Mouse (Mus musculus) left cerebral cortex, postnatal 4 days (tissue): ENCODE data around the gene Gm14440. TPM values are rescaled to one million over a fixed set of nuclear protein-coding genes. Genes with fewer than 3 reads are reported as not detected.
"Not testable (repeated sequence)": the region's sequence is repeated elsewhere in the genome, so short reads cannot be mapped to it uniquely, and the experiment has no call there.

Source experiments
- DNase-seq: peaks from one replicate; pipeline ENCODE4 v3.0.0-alpha.2; 2022
- intact Hi-C: fragments of 180-260 bp; cut with DNase I; formaldehyde crosslinking; loops from one replicate; pipeline ENCODE4 v1.15.1; 2025
- total RNA-seq, 2 experiments: library from RNA; stranded (reverse); gene quantifications; 2 replicates each; pipeline ENCODE4 v1.2.3; 2021

Gm14440 gene
- 1 to 10 TPM; 4.1 to 4.4 TPM for total RNA-seq

DNA sequence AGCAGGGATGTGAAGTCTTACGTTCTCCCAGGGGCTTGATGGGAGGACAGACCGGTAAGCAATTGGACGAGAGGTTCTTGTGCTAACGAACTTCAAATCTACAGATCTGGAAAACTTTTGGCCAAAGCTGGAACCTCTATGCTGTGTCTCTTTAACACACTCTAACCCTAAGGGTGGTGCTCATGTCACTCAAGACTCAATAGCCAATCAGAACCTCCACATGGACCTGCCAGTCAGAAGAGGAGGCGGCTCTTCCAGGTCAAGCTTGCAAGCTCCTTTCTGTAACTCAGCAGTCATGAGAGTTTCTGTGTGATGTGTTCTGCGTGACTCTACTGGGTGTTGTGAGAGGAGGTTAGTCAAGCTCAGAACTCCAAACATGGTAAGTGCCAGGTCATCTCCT lies at the start of gene Gm14440:
Gm14440 (plus strand) TSS at position 301 of the 400 bp plus-strand sequence.
- DNase-seq, intact Hi-C loops: not testable (repeated sequence)

Other genes starting within 250 kb of the Gm14440 start
- 1 to 10 TPM in 1 of 2 experiments, under 1 TPM in 1; 0.85 to 2.0 TPM for gene Gm14393, start 207.3 kb upstream of the Gm14440 start, total RNA-seq
- 10 to 100 TPM; 10.5 to 16.1 TPM for gene Gm14399, start 133.1 kb upstream of the Gm14440 start, total RNA-seq
- gene Gm14443, start 99.3 kb upstream of the Gm14440 start, total RNA-seq = 1 to 10 TPM; 1.2 to 1.7 TPM
- gene Gm14391, start 68.2 kb upstream of the Gm14440 start, total RNA-seq = 10 to 100 TPM; 79.2 to 85.3 TPM
- gene Gm4631, start 63.1 kb downstream of the Gm14440 start, total RNA-seq = 10 to 100 TPM; 37.3 to 40.4 TPM
- gene Zfp968, start 97.3 kb downstream of the Gm14440 start, total RNA-seq = 1 to 10 TPM; 4.5 to 5.3 TPM
- gene Gm4724, start 160.7 kb downstream of the Gm14440 start, total RNA-seq = 10 to 100 TPM in 1 of 2 experiments, 1 to 10 TPM in 1; 8.2 to 14.7 TPM
- gene Zfp965, start 194.9 kb downstream of the Gm14440 start, total RNA-seq = 1 to 10 TPM; 3.1 to 5.6 TPM